Mouse (Mus musculus): ENCODE results near the gene Megf11. TPM values are rescaled to one million over a fixed set of nuclear protein-coding genes. Genes with fewer than 3 reads are reported as not detected.

Gene Megf11
- polyA plus RNA-seq, 1 experiment: 0.06 TPM

DNA sequence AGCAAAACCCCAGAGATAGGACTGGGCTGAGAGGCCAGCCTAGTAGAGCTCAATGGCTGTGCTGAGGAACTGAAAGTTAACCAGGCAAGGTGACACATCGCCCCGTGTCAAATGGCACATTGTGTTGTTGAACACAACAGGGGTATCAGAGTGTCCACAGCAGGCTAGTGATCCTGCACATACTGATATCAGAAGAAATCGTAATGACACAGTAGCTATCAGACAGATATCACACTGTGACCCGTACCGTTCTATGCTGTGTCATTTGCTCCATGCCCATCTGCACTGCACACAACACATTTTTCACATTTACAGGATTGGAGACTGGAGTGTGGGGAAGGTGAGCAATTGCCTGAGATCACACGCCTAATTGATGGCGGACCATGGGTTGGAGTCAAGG is 213.0 kb downstream of the Megf11 start:
- H3K4me3 ChIP-seq: no peak overlapping the region
- no peak overlapping the region for H3ac ChIP-seq (ENCODE audit: control insufficient read depth, insufficient read length)
- no peak for TF ChIP-seq CEBPB (IDR thresholded peaks at IDR 0.05; ENCODE audit: insufficient read depth, poor library complexity, severe bottlenecking)
- H3K79me2 ChIP-seq (ENCODE audit: control insufficient read depth, insufficient read depth): no peaks in the 10 kb centered on the region
- peaks cover 32% of the 10 kb centered on the region for H3K27me3 ChIP-seq (ENCODE audit: control insufficient read depth, insufficient read depth, insufficient read length)
- no peaks in the 10 kb centered on the region for H3K36me3 ChIP-seq (ENCODE audit: control insufficient read depth, insufficient read depth)
- H3K4me2 ChIP-seq (ENCODE audit: low read depth): no peak overlapping the region

DNA sequence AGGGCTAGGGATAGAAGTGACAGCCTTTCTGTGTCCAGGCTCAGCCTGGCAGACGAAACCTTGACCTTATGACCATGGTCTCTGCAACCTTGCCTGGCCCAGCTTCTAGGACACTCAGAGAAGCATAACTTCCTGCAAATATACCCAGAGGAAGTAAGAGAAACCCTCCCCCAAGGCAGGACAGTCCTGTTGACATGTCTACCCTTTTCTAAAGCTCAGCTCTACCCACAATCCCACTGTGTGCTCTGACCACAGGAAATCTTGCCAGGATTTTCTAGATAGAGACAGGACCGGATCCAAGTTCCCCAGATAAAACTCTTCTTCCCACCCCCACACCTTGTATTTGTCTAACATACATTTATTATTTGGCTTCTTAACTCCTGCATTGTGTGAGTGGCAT is 215.3 kb downstream of the Megf11 start:
- Histone ChIP-seq H3K36me3 (ENCODE audit: control insufficient read depth, insufficient read depth) (no peaks in the 10 kb centered on the region), H3ac (ENCODE audit: control insufficient read depth, insufficient read length) (no peak overlapping the region), H3K4me3 (no peak overlapping the region), H3K27me3 (ENCODE audit: control insufficient read depth, insufficient read depth, insufficient read length) (peaks cover 34% of the 10 kb centered on the region), H3K79me2 (ENCODE audit: control insufficient read depth, insufficient read depth) (no peaks in the 10 kb centered on the region), H3K4me2 (ENCODE audit: low read depth) (no peak overlapping the region)
- TF ChIP-seq E2F4 (IDR thresholded peaks at IDR 0.05; ENCODE audit: insufficient read depth): no peak

DNA sequence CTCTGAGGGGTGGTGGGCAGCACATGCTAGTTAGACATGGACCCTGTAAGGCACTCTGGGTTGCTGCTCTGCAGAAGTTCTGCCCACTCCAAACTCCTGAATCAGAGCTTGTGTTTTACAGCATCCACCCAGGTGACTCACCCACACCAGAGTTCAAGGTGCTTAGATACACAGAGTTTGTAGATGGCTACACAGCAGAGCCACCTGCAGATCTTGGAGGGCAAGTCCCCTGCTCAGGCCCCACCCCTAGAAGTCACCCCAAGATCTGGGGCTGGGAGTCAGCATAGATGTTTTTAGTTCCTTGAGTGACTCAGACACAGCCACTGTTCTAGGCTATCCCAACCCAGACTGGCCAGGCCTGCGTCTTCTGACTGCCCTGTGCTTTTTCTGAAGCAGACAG is 217.5 kb downstream of the Megf11 start:
- Histone ChIP-seq H3K79me2 (ENCODE audit: control insufficient read depth, insufficient read depth) (no peaks in the 10 kb centered on the region), H3K4me2 (ENCODE audit: low read depth) (no peak overlapping the region), H3K27me3 (ENCODE audit: control insufficient read depth, insufficient read depth, insufficient read length) (peaks cover 49% of the 10 kb centered on the region), H3K36me3 (ENCODE audit: control insufficient read depth, insufficient read depth) (no peaks in the 10 kb centered on the region), H3K4me3 (no peak overlapping the region), H3ac (ENCODE audit: control insufficient read depth, insufficient read length) (no peak overlapping the region)
- TF ChIP-seq SRF (IDR thresholded peaks at IDR 0.05; ENCODE audit: control insufficient read depth, insufficient read length, low read depth) (no peak), REST (IDR thresholded peaks at IDR 0.05; ENCODE audit: insufficient read depth, insufficient read length) (no peak), POLR2AphosphoS2 (IDR thresholded peaks at IDR 0.05; ENCODE audit: insufficient read length, low read depth) (no peak), TCF3 (IDR thresholded peaks at IDR 0.05; ENCODE audit: insufficient read length, low read depth) (no peak), USF1 (IDR thresholded peaks at IDR 0.05; ENCODE audit: low read depth) (no peak), POLR2A (IDR thresholded peaks at IDR 0.05; ENCODE audit: insufficient read length, low read depth) (no peak), E2F4 (IDR thresholded peaks at IDR 0.05; ENCODE audit: insufficient read depth) (no peak), MYOD1 (IDR thresholded peaks at IDR 0.05; ENCODE audit: control insufficient read depth in 1 of 3, insufficient read length in 2 of 3, low read depth in 2 of 3) (no peak), TCF12 (IDR thresholded peaks at IDR 0.05; ENCODE audit: insufficient read depth, poor library complexity, severe bottlenecking) (no peak), CEBPB (IDR thresholded peaks at IDR 0.05; ENCODE audit: insufficient read depth, poor library complexity, severe bottlenecking) (no peak), MAX (IDR thresholded peaks at IDR 0.05; ENCODE audit: low read depth) (no peak), MYOG (IDR thresholded peaks at IDR 0.05; ENCODE audit: control insufficient read depth in 1 of 3, insufficient read depth in 1 of 3, insufficient read length in 2 of 3, low read depth in 2 of 3) (no peak)

DNA sequence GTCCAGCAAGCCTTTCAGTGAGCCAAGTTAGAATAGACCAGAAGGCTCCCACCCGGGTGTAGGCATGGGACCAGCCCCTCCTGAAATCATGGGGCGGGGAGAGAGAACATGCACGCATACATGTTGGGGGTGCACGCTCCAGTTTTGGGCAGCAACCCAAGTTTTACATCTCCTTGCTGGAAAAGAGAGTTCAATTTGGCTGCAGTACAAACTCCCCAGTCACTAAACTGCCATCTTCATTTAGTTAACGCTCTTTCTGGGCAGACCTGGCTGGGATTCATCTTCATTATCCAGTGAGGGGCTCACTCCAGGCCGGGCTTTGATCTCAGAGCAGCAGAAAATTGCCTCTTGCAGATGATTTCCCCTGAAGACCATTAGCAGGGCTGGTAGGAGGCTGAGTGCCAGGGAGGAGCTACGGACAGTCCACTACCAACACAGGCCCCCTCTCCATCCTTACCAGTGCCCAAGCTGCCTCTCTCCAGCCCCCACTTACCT is 218.8 kb downstream of the Megf11 start:
- H3ac ChIP-seq (ENCODE audit: control insufficient read depth, insufficient read length): no peak overlapping the region
- no peak overlapping the region for H3K4me3 ChIP-seq
- H3K79me2 ChIP-seq (ENCODE audit: control insufficient read depth, insufficient read depth): no peaks in the 10 kb centered on the region
- H3K27me3 ChIP-seq (ENCODE audit: control insufficient read depth, insufficient read depth, insufficient read length): peaks cover 39% of the 10 kb centered on the region
- H3K36me3 ChIP-seq (ENCODE audit: control insufficient read depth, insufficient read depth): no peaks in the 10 kb centered on the region
- no peak for TF ChIP-seq CEBPB (IDR thresholded peaks at IDR 0.05; ENCODE audit: insufficient read depth, poor library complexity, severe bottlenecking)
- no peak overlapping the region for H3K4me2 ChIP-seq (ENCODE audit: low read depth)

DNA sequence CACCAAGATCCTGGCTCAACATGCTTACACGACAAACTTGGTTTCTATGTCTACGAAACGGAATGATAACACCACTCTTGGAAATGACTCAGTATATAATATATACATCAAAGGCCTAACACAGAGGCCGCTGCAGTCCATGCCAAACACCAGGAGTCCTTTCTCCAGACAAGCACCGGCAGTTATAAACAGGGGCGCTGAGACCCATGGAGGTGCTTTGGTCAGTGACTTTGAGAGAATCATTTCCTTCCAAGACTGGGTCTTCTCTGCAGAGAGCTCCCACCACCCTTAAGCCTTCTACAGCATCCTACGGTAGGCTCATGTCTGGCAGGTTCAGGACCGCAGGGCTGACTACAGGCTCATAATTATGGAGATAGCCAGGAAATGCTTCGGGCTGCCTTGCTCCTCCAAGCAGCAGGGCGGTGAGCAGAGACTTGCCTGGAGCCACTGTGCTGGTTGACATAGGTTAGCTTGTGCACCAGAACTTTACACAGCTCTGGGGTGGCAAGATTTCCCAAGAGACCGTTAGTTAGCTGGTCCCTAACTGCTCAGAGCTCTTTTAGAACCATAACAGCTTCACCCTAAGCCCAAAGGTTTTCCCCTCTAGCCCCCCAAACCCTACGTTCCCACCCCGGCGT is 219.8 kb downstream of the Megf11 start:
- H3K4me3 ChIP-seq: no peak overlapping the region
- H3K4me2 ChIP-seq (ENCODE audit: low read depth): no peak overlapping the region
- H3K79me2 ChIP-seq (ENCODE audit: control insufficient read depth, insufficient read depth): no peaks in the 10 kb centered on the region
- peaks cover 38% of the 10 kb centered on the region for H3K27me3 ChIP-seq (ENCODE audit: control insufficient read depth, insufficient read depth, insufficient read length)
- TF ChIP-seq CEBPB (IDR thresholded peaks at IDR 0.05; ENCODE audit: insufficient read depth, poor library complexity, severe bottlenecking) (no peak), SRF (IDR thresholded peaks at IDR 0.05; ENCODE audit: control insufficient read depth, insufficient read length, low read depth) (no peak), MYOD1 (IDR thresholded peaks at IDR 0.05; ENCODE audit: control insufficient read depth in 1 of 3, insufficient read length in 2 of 3, low read depth in 2 of 3) (no peak), MAX (IDR thresholded peaks at IDR 0.05; ENCODE audit: low read depth) (no peak), TCF12 (IDR thresholded peaks at IDR 0.05; ENCODE audit: insufficient read depth, poor library complexity, severe bottlenecking) (no peak), POLR2A (IDR thresholded peaks at IDR 0.05; ENCODE audit: insufficient read length, low read depth) (no peak), MYOG (IDR thresholded peaks at IDR 0.05; ENCODE audit: control insufficient read depth in 1 of 3, insufficient read depth in 1 of 3, insufficient read length in 2 of 3, low read depth in 2 of 3) (no peak), REST (IDR thresholded peaks at IDR 0.05; ENCODE audit: insufficient read depth, insufficient read length) (no peak), POLR2AphosphoS2 (IDR thresholded peaks at IDR 0.05; ENCODE audit: insufficient read length, low read depth) (no peak), USF1 (IDR thresholded peaks at IDR 0.05; ENCODE audit: low read depth) (no peak), TCF3 (IDR thresholded peaks at IDR 0.05; ENCODE audit: insufficient read length, low read depth) (no peak), E2F4 (IDR thresholded peaks at IDR 0.05; ENCODE audit: insufficient read depth) (no peak)
- H3K36me3 ChIP-seq (ENCODE audit: control insufficient read depth, insufficient read depth): no peaks in the 10 kb centered on the region
- no peak overlapping the region for H3ac ChIP-seq (ENCODE audit: control insufficient read depth, insufficient read length)

Measured in myocyte (in vitro differentiated cells).